Mouse (Mus musculus) limb, embryonic 10.5 days (tissue): ENCODE measurements around the gene Tyr. TPM values are rescaled to one million over a fixed set of nuclear protein-coding genes. Genes with fewer than 3 reads are reported as not detected.
"Not testable (repeated sequence)": the region's sequence is repeated elsewhere in the genome, so short reads cannot be mapped to it uniquely, and the experiment has no call there.

Experiments
- DNase-seq: peaks from one replicate; pipeline ENCODE4 v3.0.0-alpha.2; 2017; ENCODE audit warnings: low spot score
- H3K27ac ChIP-seq: fragments of 300-500 bp; sonication (generic); 2 replicates; pipeline ENCODE4 v1.5.1; 2016; ENCODE audit warnings: mild to moderate bottlenecking
- H3K27me3 ChIP-seq: fragments of 300-500 bp; sonication (generic); 2 replicates; pipeline ENCODE4 v1.6.1; 2016; ENCODE audit warnings: low read depth, mild to moderate bottlenecking; ENCODE audit not compliant: poor library complexity, severe bottlenecking
- H3K36me3 ChIP-seq: fragments of 300-500 bp; sonication (generic); 2 replicates; pipeline ENCODE4 v1.6.1; 2016; ENCODE audit warnings: mild to moderate bottlenecking, moderate library complexity
- H3K4me1 ChIP-seq: fragments of 300-500 bp; sonication (generic); 2 replicates; pipeline ENCODE4 v1.6.1; 2016
- H3K4me3 ChIP-seq: fragments of 300-500 bp; sonication (generic); 2 replicates; pipeline ENCODE4 v1.5.1; 2016; ENCODE audit warnings: mild to moderate bottlenecking, moderate library complexity
- H3K9me3 ChIP-seq: fragments of 300-500 bp; sonication (generic); replicated peaks from 2 replicates; pipeline ENCODE4 v1.6.1; 2016; ENCODE audit warnings: mild to moderate bottlenecking
- WGBS: fragments of 180-500 bp; shearing (Covaris S2); methylation state at CpG from one replicate; pipeline ENCODE4 v1.1.7; 2016; 5-methylcytosine and 5-hydroxymethylcytosine counted together
- polyA plus RNA-seq: library from polyadenylated mRNA; unstranded; fragments of >200 nt; fragmentation: Nextera tagmentation; extraction: Ambion mirVana; gene quantifications from 2 replicates; pipeline ENCODE4 v1.2.1, GENCODE M21; 2016

Tyr gene
- 0.04 TPM in 1 of 2 replicates, not detected in the other for polyA plus RNA-seq

- Histone ChIP-seq H3K36me3 (no peaks in the 10 kb centered on the region), H3K9me3 (no peaks in the 10 kb centered on the region), H3K4me1 (no peaks in the 10 kb centered on the region), H3K4me3 (no peak within 1 kb of the TSS), H3K27me3 (no peaks in the 10 kb centered on the region), H3K27ac (no peak within 1 kb of the TSS)
- DNase-seq = no peak
Observed at GRCm38 (mm10) chr7:87493412-87493811, at the start of gene Tyr. Tyr (minus strand) TSS chr7:87493512.

- Histone ChIP-seq H3K4me1 (no peaks in the 10 kb centered on the region), H3K4me3 (no peak overlapping the region), H3K36me3 (no peaks in the 10 kb centered on the region), H3K27me3 (no peaks in the 10 kb centered on the region), H3K27ac (no peak overlapping the region), H3K9me3 (no peaks in the 10 kb centered on the region)
- no peak for DNase-seq
Observed at GRCm38 (mm10) chr7:87539031-87539430, 45.7 kb upstream of the Tyr start.

- no peak overlapping the region for H3K4me3 ChIP-seq
- H3K36me3 ChIP-seq = no peaks in the 10 kb centered on the region
- 27% methylated on average over 4 of the region's 4 CpGs for WGBS
- DNase-seq = no peak
- H3K4me1 ChIP-seq = no peaks in the 10 kb centered on the region
- H3K9me3 ChIP-seq = no peaks in the 10 kb centered on the region
- no peaks in the 10 kb centered on the region for H3K27me3 ChIP-seq
- H3K27ac ChIP-seq = no peak overlapping the region
Observed at GRCm38 (mm10) chr7:87494124-87494682, 891 bp upstream of the Tyr start.

- H3K27ac ChIP-seq = no peak overlapping the region
- DNase-seq = no peak
- H3K36me3 ChIP-seq = no peaks in the 10 kb centered on the region
- no peaks in the 10 kb centered on the region for H3K27me3 ChIP-seq
- no peak overlapping the region for H3K4me3 ChIP-seq
- WGBS = 88% methylated on average over 3 of the region's 3 CpGs
- H3K4me1 ChIP-seq = no peaks in the 10 kb centered on the region
- H3K9me3 ChIP-seq = no peaks in the 10 kb centered on the region
Observed at GRCm38 (mm10) chr7:87488024-87488423, 5.3 kb downstream of the Tyr start.

GRCm38 (mm10) chr7:87413271-87413670 is 80.0 kb downstream of the Tyr start:
- no peaks in the 10 kb centered on the region for H3K36me3 ChIP-seq
- no peak overlapping the region for H3K27ac ChIP-seq
- no peak for DNase-seq
- H3K9me3 ChIP-seq = no peaks in the 10 kb centered on the region
- 81% methylated on average over 1 of the region's 1 CpGs for WGBS
- H3K4me3 ChIP-seq = no peak overlapping the region
- no peaks in the 10 kb centered on the region for H3K27me3 ChIP-seq
- H3K4me1 ChIP-seq = no peaks in the 10 kb centered on the region

- H3K9me3 ChIP-seq, H3K27me3 ChIP-seq, H3K27ac ChIP-seq, H3K36me3 ChIP-seq, H3K4me3 ChIP-seq, H3K4me1 ChIP-seq, DNase-seq: not testable (repeated sequence)
- 6% methylated on average over 4 of the region's 4 CpGs for WGBS
Observed at GRCm38 (mm10) chr7:87411373-87411772, 81.9 kb downstream of the Tyr start.

- H3K9me3 ChIP-seq = no peaks in the 10 kb centered on the region
Observed at GRCm38 (mm10) chr7:87397023-87397422, 96.3 kb downstream of the Tyr start.

GRCm38 (mm10) chr7:87374935-87375334 is 118.4 kb downstream of the Tyr start:
- H3K27me3 ChIP-seq = no peaks in the 10 kb centered on the region
- H3K4me1 ChIP-seq = no peaks in the 10 kb centered on the region
- 70% methylated on average over 2 of the region's 2 CpGs for WGBS
- H3K9me3 ChIP-seq = no peaks in the 10 kb centered on the region
- DNase-seq = no peak
- H3K4me3 ChIP-seq = no peak overlapping the region
- peaks cover 2% of the 10 kb centered on the region; the same call in 1 of the 2 replicates for H3K36me3 ChIP-seq
- H3K27ac ChIP-seq = no peak overlapping the region

More at GRCm38 (mm10) chr7:87397023-87397422, 96.3 kb downstream of the Tyr start:
- H3K4me1 ChIP-seq = no peaks in the 10 kb centered on the region
- H3K4me3 ChIP-seq = no peak overlapping the region
- no peaks in the 10 kb centered on the region for H3K27me3 ChIP-seq
- DNase-seq = no peak
- H3K27ac ChIP-seq = no peak overlapping the region
- 93% methylated on average over 7 of the region's 7 CpGs for WGBS
- H3K36me3 ChIP-seq = no peaks in the 10 kb centered on the region

Other genes with a start within 250 kb of the Tyr start
- gene Nox4, start 247.4 kb downstream of the Tyr start, polyA plus RNA-seq = 3.1 and 5.6 TPM in 2 replicates
- gene Grm5, start 90.7 kb upstream of the Tyr start, polyA plus RNA-seq = not detected in 2 replicates